Mouse (Mus musculus) midbrain, embryonic 13.5 days (tissue): ENCODE measurements at regions not wholly inside any gene's neighbourhood (a gene's known extent, or its start where the extent isn't known, plus 50 kb on each side); places are given as distances from the start of the nearest gene placed in this dataset.

Source experiments
- ATAC-seq: fragments of 200-750 bp; cut with Nextera tagmentation; 2 replicates; pipeline ENCODE4 v1.8.0; 2017; ENCODE audit warnings: mild to moderate bottlenecking, moderate TSS enrichment, moderate library complexity
- H3K27ac ChIP-seq: fragments of 300-500 bp; sonication (generic); 2 replicates; pipeline ENCODE4 v1.5.1; 2015; ENCODE audit warnings: inconsistent platforms, mild to moderate bottlenecking, moderate library complexity
- H3K27me3 ChIP-seq: fragments of 300-500 bp; sonication (generic); 2 replicates; pipeline ENCODE4 v1.6.1; 2015; ENCODE audit warnings: mild to moderate bottlenecking, inconsistent platforms
- H3K36me3 ChIP-seq: fragments of 300-500 bp; sonication (generic); 2 replicates; pipeline ENCODE4 v1.6.1; 2015; ENCODE audit warnings: mild to moderate bottlenecking, inconsistent platforms
- H3K4me1 ChIP-seq: fragments of 300-500 bp; sonication (generic); replicated peaks from 2 replicates; pipeline ENCODE4 v1.6.1; 2015; ENCODE audit warnings: inconsistent platforms
- H3K4me2 ChIP-seq: fragments of 300-500 bp; sonication (generic); replicated peaks from 2 replicates; pipeline ENCODE4 v1.6.1; 2015; ENCODE audit warnings: moderate library complexity, mild to moderate bottlenecking, inconsistent platforms
- H3K4me3 ChIP-seq: fragments of 300-500 bp; sonication (generic); replicated peaks from 2 replicates; pipeline ENCODE4 v1.5.1; 2015; ENCODE audit warnings: mild to moderate bottlenecking, inconsistent platforms
- H3K9ac ChIP-seq: fragments of 300-500 bp; sonication (generic); replicated peaks from 2 replicates; pipeline ENCODE4 v1.6.1; 2015; ENCODE audit warnings: mild to moderate bottlenecking, inconsistent platforms
- H3K9me3 ChIP-seq: fragments of 300-500 bp; sonication (generic); 2 replicates; pipeline ENCODE4 v1.6.1; 2016; ENCODE audit warnings: mild to moderate bottlenecking, inconsistent platforms
- WGBS: fragments of 180-500 bp; shearing (Covaris S2); methylation state at CpG from one replicate; pipeline ENCODE4 v1.1.7; 2015; 5-methylcytosine and 5-hydroxymethylcytosine counted together

DNA sequence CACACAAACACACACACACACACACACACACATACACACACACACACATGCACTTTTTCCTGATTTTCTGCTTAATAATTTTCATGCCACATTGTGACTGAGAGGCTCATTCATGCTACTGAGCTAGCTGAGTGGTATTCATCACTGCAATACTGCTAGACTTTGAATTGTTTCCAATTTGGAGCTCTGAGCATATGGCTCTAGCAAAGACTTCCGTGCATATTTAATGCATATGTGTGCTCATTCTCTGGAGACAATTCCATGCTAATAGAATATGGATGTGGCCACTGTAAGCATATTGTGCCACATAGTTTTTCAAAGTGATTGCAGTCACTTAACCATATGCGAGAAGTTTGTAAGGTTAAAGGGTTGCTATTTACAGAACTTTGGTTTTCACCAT, 432.4 kb upstream of the Gnpda2 start:
- no peaks in the 10 kb centered on the region for H3K36me3 ChIP-seq
- H3K27ac ChIP-seq = no peak overlapping the region
- H3K4me2 ChIP-seq = no peak overlapping the region
- peak; percentile 75 for ATAC-seq
- no peaks in the 10 kb centered on the region for H3K9me3 ChIP-seq
- no peak overlapping the region for H3K4me3 ChIP-seq
- H3K9ac ChIP-seq = no peak overlapping the region
- 47% methylated on average over 2 of the region's 2 CpGs for WGBS
- H3K27me3 ChIP-seq = no peaks in the 10 kb centered on the region
- no peaks in the 10 kb centered on the region for H3K4me1 ChIP-seq

DNA sequence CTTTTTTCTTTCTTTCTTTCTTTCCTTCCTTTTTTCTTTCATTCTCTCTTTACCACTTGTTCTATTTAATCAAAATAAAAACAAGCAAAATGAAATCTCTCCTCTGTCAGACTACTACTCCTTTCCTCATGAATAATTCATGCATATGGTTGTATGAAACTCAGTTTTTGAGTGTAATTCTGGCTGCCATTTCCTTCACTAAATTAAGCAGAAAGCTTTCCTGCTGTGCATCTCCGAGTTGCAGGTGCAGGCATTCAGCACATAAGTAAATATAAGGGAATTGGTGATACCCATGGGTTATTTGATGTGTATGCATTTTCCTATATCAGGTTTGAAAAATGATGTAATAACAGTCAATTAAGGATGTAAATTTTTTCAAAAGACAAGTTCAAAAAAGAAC, 419.8 kb upstream of the Gnpda2 start:
- no peaks in the 10 kb centered on the region for H3K9me3 ChIP-seq
- no peak for ATAC-seq
- no peaks in the 10 kb centered on the region for H3K27me3 ChIP-seq
- H3K4me2 ChIP-seq = no peak overlapping the region
- no peak overlapping the region for H3K27ac ChIP-seq
- H3K36me3 ChIP-seq = no peaks in the 10 kb centered on the region
- H3K4me1 ChIP-seq = no peaks in the 10 kb centered on the region
- H3K9ac ChIP-seq = no peak overlapping the region
- 43% methylated on average over 1 of the region's 1 CpGs for WGBS
- H3K4me3 ChIP-seq = no peak overlapping the region
